Mouse (Mus musculus): ENCODE measurements around the gene Ccdc93.

GRCm38 (mm10) chr1:121453053-121453452 is 22.2 kb downstream of the Ccdc93 start:
- TF ChIP-seq CTCF (IDR thresholded peaks at IDR 0.05; ENCODE audit: extremely low read depth, insufficient read depth, low read length) (no peak), POLR2A (IDR thresholded peaks at IDR 0.05; ENCODE audit: extremely low read depth, insufficient read depth, low read length) (no peak)

Measured in cortical plate, adult 2 months (tissue).